Mouse (Mus musculus) spleen, adult 2 months (tissue): ENCODE results near the gene Glce.

Experiments used
- CTCF ChIP-seq: fragments of 200-500 bp; IDR thresholded peaks from 2 replicates; pipeline ENCODE4 v1.5.1; 2011; ENCODE audit warnings: mild to moderate bottlenecking, inconsistent platforms; ENCODE audit not compliant: insufficient read depth, insufficient read length, insufficient replicate concordance; ENCODE audit errors: extremely low read depth
- POLR2A ChIP-seq: fragments of 200-500 bp; IDR thresholded peaks from 2 replicates; pipeline ENCODE4 v1.6.1; 2011; ENCODE audit warnings: low read depth, low read length, inconsistent platforms

GRCm38 (mm10) chr9:62085548-62085947 is 36.9 kb downstream of the Glce start:
- TF ChIP-seq POLR2A (no peak), CTCF (no peak)
